ENCODE assay signal across 12 mouse cellular contexts in genomic region chrX:57921821-57922449, GRCm38 (mm10).
A peak's percentile ranks its signal among the peaks of the same experiment; 100 is the strongest.
DNase-seq lines count a peak whose midpoint lies in the region; ATAC-seq and TF ChIP-seq lines count a peak whose summit lies in the region.
"Had no signal": no experiment of that assay in that cellular context is flagged by ENCODE, and none has a peak within 500 bp of the region (broad histone marks: within the 10 kb centered on the region; RNA-seq: fewer than 3 reads in every experiment).

No protein-coding gene starts in this region.

- H3K4me2 ChIP-seq in heart, embryonic 14.5 days (ENCODE audit: low read length) = peak overlapping the region; percentile 53
- peak overlapping the region; percentile 13; the same call in 1 of the 2 replicates for H3K4me2 ChIP-seq in forebrain, postnatal 0 days (ENCODE audit: low read depth)
- H3K4me2 ChIP-seq in neural tube, embryonic 15.5 days = peak overlapping the region; percentile 25; the same call in 1 of the 2 replicates

- H3K9ac ChIP-seq in heart, embryonic 14.5 days (ENCODE audit: low read length) = no peak overlapping the region
- H3K9ac ChIP-seq in forebrain, postnatal 0 days = no peak overlapping the region
- H3K9ac ChIP-seq in neural tube, embryonic 15.5 days (replicated peaks) = no peak overlapping the region

- H3K36me3 ChIP-seq in heart, embryonic 14.5 days (ENCODE audit: control insufficient read depth, insufficient read depth, low read length) = no peaks in the 10 kb centered on the region
- no peaks in the 10 kb centered on the region for H3K36me3 ChIP-seq in forebrain, postnatal 0 days (ENCODE audit: insufficient read depth)
- H3K36me3 ChIP-seq in neural tube, embryonic 15.5 days = no peaks in the 10 kb centered on the region

- TF ChIP-seq CTCF in forebrain, postnatal 0 days (IDR thresholded peaks at IDR 0.05; ENCODE audit: low read depth) = no peak

- H3K27me3 ChIP-seq in heart, embryonic 14.5 days (ENCODE audit: control insufficient read depth, insufficient read depth, low read length) = peaks cover 45% of the 10 kb centered on the region
- peaks cover 4% of the 10 kb centered on the region for H3K27me3 ChIP-seq in forebrain, postnatal 0 days (ENCODE audit: insufficient read depth, low read length)
- H3K27me3 ChIP-seq in neural tube, embryonic 15.5 days (replicated peaks) = peaks cover 12% of the 10 kb centered on the region; the same call in 1 of the 2 replicates

- intact Hi-C loops in heart, postnatal 10 days (cut with DNase I) = loop anchor here (5.0 to 10.0 kb wide), 3 partner anchors 105 to 570 kb away; no protein-coding TSS in a partner anchor

- no peak for DNase-seq in heart, postnatal 10 days
- no peak for DNase-seq in forebrain, postnatal 0 days
- no peak for DNase-seq in layer of hippocampus, adult 18-20 months (ENCODE audit: low spot score in 2 of 2)
- DNase-seq in gastrocnemius, postnatal 25 days = no peak
- DNase-seq in cerebellum, adult 9-11 months = no peak
- DNase-seq: cerebellum, adult 11 months; gastrocnemius, adult 2 months; lung, adult 2 months had no signal

- peaks cover 0 to 2% of the 10 kb centered on the region in 2 experiments; a peak in 1 of 4 replicates for H3K4me1 ChIP-seq in heart, embryonic 14.5 days (ENCODE audit: control insufficient read depth in 2 of 2, insufficient read depth in 2 of 2, low read length in 2 of 2)
- no peaks in the 10 kb centered on the region for H3K4me1 ChIP-seq in forebrain, postnatal 0 days (ENCODE audit: insufficient read depth)
- 0 out of 2 replicates have a peak, but pooled peaks cover 2% of the 10 kb centered on the region for H3K4me1 ChIP-seq in neural tube, embryonic 15.5 days

- no peaks in the 10 kb centered on the region for H3K9me3 ChIP-seq in heart, embryonic 14.5 days (ENCODE audit: control insufficient read depth, low read length)
- no peaks in the 10 kb centered on the region; the same call in 1 of the 2 replicates for H3K9me3 ChIP-seq in forebrain, postnatal 0 days (ENCODE audit: low read length)
- H3K9me3 ChIP-seq in neural tube, embryonic 15.5 days (replicated peaks) = no peaks in the 10 kb centered on the region

- WGBS in heart, embryonic 14.5 days = 20% methylated on average over 25 of the region's 25 CpGs
- 23% methylated on average over 25 of the region's 25 CpGs for WGBS in forebrain, postnatal 0 days
- 20% methylated on average over 25 of the region's 25 CpGs for WGBS in neural tube, embryonic 15.5 days

- H3K27ac ChIP-seq in heart, embryonic 14.5 days (replicated peaks in 1 of 2; ENCODE audit: control insufficient read depth in 1 of 2, insufficient read depth in 1 of 2, low read depth in 2 of 2, low read length in 2 of 2) = no peak overlapping the region
- H3K27ac ChIP-seq in forebrain, postnatal 0 days (ENCODE audit: low read depth, low read length) = no peak overlapping the region
- no peak overlapping the region for H3K27ac ChIP-seq in neural tube, embryonic 15.5 days (replicated peaks)
- H3K27ac ChIP-seq: gastrocnemius, adult 2 months had no signal

- H3K4me3 ChIP-seq in heart, embryonic 14.5 days (ENCODE audit: control insufficient read depth in 1 of 2, insufficient read depth in 1 of 2, low read depth in 1 of 2, low read length in 2 of 2) = no peak overlapping the region
- peak overlapping the region; percentile 3; the same call in 1 of the 2 replicates for H3K4me3 ChIP-seq in forebrain, postnatal 0 days (ENCODE audit: low read depth, low read length)
- no peak overlapping the region for H3K4me3 ChIP-seq in neural tube, embryonic 15.5 days (replicated peaks)

- ATAC-seq in heart, embryonic 14.5 days (ENCODE audit: insufficient number of reproducible peaks, insufficient read depth, low FRiP score, low read depth) = no peak
- no peak for ATAC-seq in forebrain, postnatal 0 days
- ATAC-seq in megakaryocyte progenitor cell, adult 5-6 weeks (replicated peaks; ENCODE audit: poor library complexity) = 0 out of 2 replicates have a peak, but pooled peaks have one; percentile 17
- ATAC-seq in neural tube, embryonic 15.5 days (ENCODE audit: low FRiP score) = no peak
- ATAC-seq: inflammation-experienced regulatory T-cells, adult 6 months had no signal
